Mouse (Mus musculus) central nervous system, embryonic 14 days (tissue): ENCODE measurements around the gene Nmi. TPM values are rescaled to one million over a fixed set of nuclear protein-coding genes. Genes with fewer than 3 reads are reported as not detected.

ENCODE experiments used
- polyA plus RNA-seq: library from polyadenylated mRNA; depleted of rRNA; stranded (reverse); fragments of >200 nt; gene quantifications from 2 replicates; pipeline ENCODE4 v1.2.3, GENCODE M21; 2012; rRNA removed

Nmi gene
- polyA plus RNA-seq, result 5.1 and 5.6 TPM in 2 replicates

GRCm38 (mm10) chr2:51973410-51973968 is at the start of gene Nmi:
TSS of gene Nmi (minus strand) at chr2:51973494.

DNA sequence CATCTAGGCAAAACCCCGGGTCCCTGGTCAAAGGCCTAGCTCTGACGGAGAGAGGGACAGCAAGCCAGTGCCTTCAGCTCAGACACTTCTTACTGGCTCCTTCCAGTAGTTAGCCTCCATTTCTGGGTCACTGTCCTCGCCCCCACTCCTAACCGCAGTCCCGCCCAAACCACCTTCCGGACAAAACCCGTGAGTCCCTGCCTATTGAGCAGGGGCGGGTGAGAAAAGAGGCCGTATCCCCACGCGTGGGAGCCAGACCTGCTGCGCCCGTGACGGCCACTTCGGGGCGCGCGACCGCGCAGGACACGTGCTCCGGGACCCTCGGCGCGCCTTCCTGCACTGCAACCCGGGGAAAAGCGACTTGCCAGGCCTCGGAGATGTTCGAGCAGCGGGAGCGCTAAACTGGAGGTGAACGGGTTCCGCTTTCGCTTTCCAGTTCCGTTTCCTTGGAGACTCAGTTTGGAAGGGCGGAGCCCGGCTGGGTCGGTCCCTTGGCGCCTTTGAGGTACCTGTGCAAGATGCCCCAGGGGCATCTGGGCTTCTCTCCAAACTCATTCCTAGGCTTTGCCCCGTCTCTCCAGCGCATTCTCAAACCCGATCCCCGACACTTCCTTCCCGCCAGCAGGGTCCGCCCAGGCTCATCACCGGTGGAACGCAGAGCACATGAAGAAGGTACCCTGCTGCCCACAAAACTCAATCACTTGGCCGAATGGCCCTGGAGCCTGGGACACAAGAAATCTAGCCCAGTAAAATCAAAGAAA is 38.5 kb downstream of the Nmi start, which contains the start of gene Rbm43:
TSS of gene Rbm43 (minus strand) at position 590 of the 761 bp plus-strand sequence.

Other genes with a start within 250 kb of the Nmi start
- 3.8 and 5.4 TPM in 2 replicates for gene Rbm43, start 38.3 kb downstream of the Nmi start, polyA plus RNA-seq
- gene Tnfaip6, start 64.5 kb upstream of the Nmi start, polyA plus RNA-seq, result 3.1 and 4.1 TPM in 2 replicates
- gene Rif1, start 99.3 kb upstream of the Nmi start, polyA plus RNA-seq, result 19.0 and 21.3 TPM in 2 replicates